1 mouse cellular context compared by ENCODE assay signal in genomic region chr7:45681046-45681736, GRCm38 (mm10).
TF ChIP-seq lines count a peak whose summit lies in the region.

No protein-coding gene starts in this region.

TF ChIP-seq in CH12.LX, 34 proteins besides CTCF, POLR2A, EP300 and RAD21 (continued from another document):
- TF ChIP-seq MYC (IDR thresholded peaks at IDR 0.05; ENCODE audit: low read depth, low read length) (peak; percentile 62; the same call in 1 of the 2 replicates), BHLHE40 (IDR thresholded peaks at IDR 0.05; ENCODE audit: low read depth, low read length) (peak; percentile 43; the same call in 1 of the 2 replicates), RCOR1 (conservative IDR thresholded peaks at IDR 0.05; ENCODE audit: low read depth, low read length) (no peak)
